28 mouse cellular contexts compared by ENCODE assay signal in genomic region chr2:173665271-173665670, GRCm38 (mm10). TPM values are rescaled to one million over a fixed set of nuclear protein-coding genes. Genes with fewer than 3 reads are reported as not detected.
DNase-seq lines count a peak whose midpoint lies in the region; ATAC-seq and TF ChIP-seq lines count a peak whose summit lies in the region.
"Had no signal": no experiment of that assay in that cellular context is flagged by ENCODE, and none has a peak within 500 bp of the region (broad histone marks: within the 10 kb centered on the region; RNA-seq: fewer than 3 reads in every experiment).

No protein-coding gene starts in this region.

- peaks cover 22% of the 10 kb centered on the region for H3K4me1 ChIP-seq in G1E (ENCODE audit: insufficient read depth, low read depth, low read length)
- H3K4me1 ChIP-seq in liver, postnatal 0 days (ENCODE audit: insufficient read depth): peaks cover 21% of the 10 kb centered on the region

- H3K9ac ChIP-seq in liver, postnatal 0 days (replicated peaks): no peak overlapping the region
- H3K9ac ChIP-seq: embryonic facial prominence, embryonic 12.5 days; forebrain, postnatal 0 days; heart, embryonic 13.5 days; neural tube, embryonic 12.5 days had no signal

- no peaks in the 10 kb centered on the region for H3K9me3 ChIP-seq in G1E (replicated peaks)
- no peaks in the 10 kb centered on the region for H3K9me3 ChIP-seq in liver, postnatal 0 days (ENCODE audit: low read length)
- H3K9me3 ChIP-seq: embryonic facial prominence, embryonic 12.5 days; heart, embryonic 13.5 days; neural tube, embryonic 12.5 days had no signal

- no peak overlapping the region for H3K4me2 ChIP-seq in liver, postnatal 0 days (ENCODE audit: low read depth, low read length)
- H3K4me2 ChIP-seq: embryonic facial prominence, embryonic 12.5 days; heart, embryonic 13.5 days; neural tube, embryonic 12.5 days had no signal

- H3K27ac ChIP-seq in liver, postnatal 0 days (ENCODE audit: low read depth): no peak overlapping the region
- H3K27ac ChIP-seq: embryonic facial prominence, embryonic 12.5 days; heart, adult 2 months; heart, embryonic 13.5 days; left cerebral cortex, adult 2 months; neural tube, embryonic 12.5 days had no signal

- TF ChIP-seq CTCF in G1E (IDR thresholded peaks at IDR 0.05; ENCODE audit: low read depth, low read length): no peak
- no peak for TF ChIP-seq CTCF in liver, postnatal 0 days (IDR thresholded peaks at IDR 0.05; ENCODE audit: low read depth)

- peaks cover 90% of the 10 kb centered on the region for H3K36me3 ChIP-seq in G1E (replicated peaks)
- H3K36me3 ChIP-seq in liver, postnatal 0 days (replicated peaks; ENCODE audit: insufficient read depth, low read length): peaks cover 37% of the 10 kb centered on the region

- 61% methylated on average over 2 of the region's 2 CpGs for WGBS in liver, postnatal 0 days (ENCODE audit: insufficient replicate concordance)

- H3K27me3 ChIP-seq in G1E (ENCODE audit: insufficient read depth, low read length): no peaks in the 10 kb centered on the region
- no peaks in the 10 kb centered on the region for H3K27me3 ChIP-seq in liver, postnatal 0 days (ENCODE audit: insufficient read depth, low read length)
- H3K27me3 ChIP-seq: embryonic facial prominence, embryonic 12.5 days; heart, embryonic 13.5 days; neural tube, embryonic 12.5 days had no signal

- no peak for DNase-seq in G1E (ENCODE audit: low spot score)
- DNase-seq in liver, postnatal 0 days: no peak
- DNase-seq in thymus, postnatal 14 days: peak; percentile 52
- DNase-seq in adrenal gland, postnatal 4 days (ENCODE audit: low spot score in 2 of 2): no peak
- DNase-seq in urinary bladder, postnatal 4 days (ENCODE audit: low spot score in 2 of 2): no peak
- DNase-seq: adrenal gland, postnatal 10 days; cerebellum, adult 9-11 months; forebrain, postnatal 0 days; gastrocnemius, postnatal 25 days; heart, adult 2 months; heart, postnatal 14 days; lung, adult 18-20 months; lung, postnatal 10 days; midbrain, embryonic 14.5 days; right cerebral cortex, postnatal 14 days had no signal

- H3K4me3 ChIP-seq in G1E (ENCODE audit: low read depth, low read length): no peak overlapping the region
- no peak overlapping the region for H3K4me3 ChIP-seq in liver, postnatal 0 days (ENCODE audit: low read depth, low read length)
- H3K4me3 ChIP-seq: embryonic facial prominence, embryonic 12.5 days; heart, adult 2 months; heart, embryonic 13.5 days; left cerebral cortex, adult 2 months; neural tube, embryonic 12.5 days had no signal

- peak; percentile 38; the same call in 1 of the 2 replicates for ATAC-seq in G1E (ENCODE audit: extremely low read depth, insufficient number of reproducible peaks, low FRiP score, poor library complexity, severe bottlenecking)
- ATAC-seq in common myeloid progenitor, adult 5-6 weeks (replicated peaks; ENCODE audit: low read depth, poor library complexity, severe bottlenecking): peak; percentile 44
- ATAC-seq in liver, postnatal 0 days: no peak
- ATAC-seq in CD4-positive, CD25-positive, alpha-beta regulatory T cell, adult 4 months: no peak
- ATAC-seq: forebrain, postnatal 0 days had no signal

- TF ChIP-seq EP300 in liver, postnatal 0 days (IDR thresholded peaks at IDR 0.05; ENCODE audit: low read depth): peak; percentile 42; the same call in 1 of the 2 replicates

RNA-seq across cellular contexts. Expression of gene Rab22a, which starts 5.7 kb away (rescaled TPM):
- total RNA-seq in G1E (2014; fragmentation: Nextera tagmentation) (23.1 TPM in 2 replicates), G1E (2017) (15.0 and 18.5 TPM in 2 replicates)
- polyA plus RNA-seq in G1E (2012): 13.9 and 22.5 TPM in 2 replicates
- 8.4 and 8.8 TPM in 2 replicates for total RNA-seq in common myeloid progenitor, adult 5-6 weeks (2017)
- polyA plus RNA-seq in liver, postnatal 0 days (2015; fragmentation: Nextera tagmentation; extraction: Ambion mirVana): 13.1 and 14.0 TPM in 2 replicates
- 10 to 100 TPM; 34.6 to 35.0 TPM for total RNA-seq in adrenal gland, postnatal 4 days (2021)
- 1 to 10 TPM; 7.3 to 8.7 TPM for polyA plus RNA-seq in CD4-positive, CD25-positive, alpha-beta regulatory T cell, adult 4 months (2017; shearing (Covaris generic))

RNA-seq across cellular contexts. Expression of gene 1700010B08Rik, which starts 53.9 kb away (rescaled TPM):
- total RNA-seq in G1E (2014; fragmentation: Nextera tagmentation) (not detected in 2 replicates), G1E (2017) (not detected in 2 replicates)
- not detected in 2 replicates for polyA plus RNA-seq in G1E (2012)
- not detected in 2 replicates for total RNA-seq in common myeloid progenitor, adult 5-6 weeks (2017)
- polyA plus RNA-seq in liver, postnatal 0 days (2015; fragmentation: Nextera tagmentation; extraction: Ambion mirVana): not detected in 2 replicates
- not detected for total RNA-seq in adrenal gland, postnatal 4 days (2021)
- not detected for polyA plus RNA-seq in CD4-positive, CD25-positive, alpha-beta regulatory T cell, adult 4 months (2017; shearing (Covaris generic))
- total RNA-seq: adrenal gland, postnatal 10 days; forebrain, postnatal 0 days; gastrocnemius, postnatal 25 days; heart, adult 2 months; heart, postnatal 14 days; layer of hippocampus, postnatal 10 days; left cerebral cortex, adult 2 months; megakaryocyte, adult 5-6 weeks had no signal
- polyA plus RNA-seq: cortical plate, adult 2 months; embryonic facial prominence, embryonic 12.5 days; forebrain, embryonic 11.5 days; forebrain, postnatal 0 days; heart, embryonic 13.5 days; hindbrain, embryonic 11.5 days; kidney, embryonic 16.5 days; limb, embryonic 11.5 days; midbrain, embryonic 14.5 days; neural tube, embryonic 12.5 days had no signal

Comparison
In these comparisons a context has a peak if more than half of its experiments do, and no peak if none do; other contexts are left out.
1. ATAC-seq: peak in G1E (single experiment) and common myeloid progenitor, adult 5-6 weeks (single experiment); none in liver, postnatal 0 days (single experiment) and CD4-positive, CD25-positive, alpha-beta regulatory T cell, adult 4 months (single experiment).